Mouse (Mus musculus) lung, adult 18-20 months (tissue): ENCODE measurements around the gene Amotl1.
"Not testable (repeated sequence)": the region's sequence is repeated elsewhere in the genome, so short reads cannot be mapped to it uniquely, and the experiment has no call there.

Experiments used
- DNase-seq, 2 experiments: peaks; one replicate each; pipeline ENCODE4 v3.0.0; 2022; ENCODE audit warnings: mixed read lengths in 2 of 2

Gene Amotl1

GRCm38 (mm10) chr9:14598157-14598556, 46.7 kb downstream of the Amotl1 start:
- DNase-seq, result no peak

GRCm38 (mm10) chr9:14597429-14597828, 47.4 kb downstream of the Amotl1 start:
- no peak for DNase-seq

- DNase-seq, result peak; percentile 40 to 64
Observed at GRCm38 (mm10) chr9:14596858-14597257, 48.0 kb downstream of the Amotl1 start.

DNA sequence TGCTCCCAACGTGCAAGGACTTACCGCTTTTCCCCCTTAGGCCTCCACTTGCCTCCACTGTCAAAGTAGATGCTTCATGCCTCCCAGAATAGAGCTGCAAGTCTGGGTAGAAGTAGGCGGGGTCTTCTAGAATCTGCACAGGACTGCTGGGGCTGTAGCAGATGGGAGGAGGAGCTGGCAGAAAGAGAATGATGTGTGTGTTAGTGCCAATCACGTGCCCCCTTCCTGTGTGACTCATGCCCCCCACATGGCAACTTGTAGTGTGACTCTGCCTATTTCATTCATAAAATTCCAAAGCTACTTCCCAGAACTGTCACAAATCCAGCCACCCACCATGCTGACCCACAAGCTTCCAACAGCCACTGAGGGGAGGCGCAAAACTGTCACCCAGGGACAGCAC, 48.4 kb downstream of the Amotl1 start:
- no peak for DNase-seq

DNA sequence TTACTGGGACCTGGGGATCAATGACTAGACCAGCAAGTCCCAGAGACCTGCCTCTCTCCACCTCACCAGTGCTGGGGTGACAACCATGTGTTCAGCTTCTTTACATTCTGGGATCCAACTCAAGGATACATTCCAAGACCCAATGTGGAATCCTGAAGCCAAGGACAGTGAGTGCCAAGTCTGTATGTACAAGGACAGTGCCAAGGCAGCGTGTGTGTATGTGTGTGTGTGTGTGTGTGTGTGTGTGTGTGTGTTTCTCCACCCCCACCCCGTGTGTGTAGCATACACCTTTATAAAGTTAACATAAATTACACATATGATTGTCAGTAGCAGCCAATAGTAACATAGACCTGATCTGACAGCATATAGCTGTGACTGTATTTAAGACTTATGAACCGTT, 49.0 kb downstream of the Amotl1 start:
- DNase-seq, result no peak

DNA sequence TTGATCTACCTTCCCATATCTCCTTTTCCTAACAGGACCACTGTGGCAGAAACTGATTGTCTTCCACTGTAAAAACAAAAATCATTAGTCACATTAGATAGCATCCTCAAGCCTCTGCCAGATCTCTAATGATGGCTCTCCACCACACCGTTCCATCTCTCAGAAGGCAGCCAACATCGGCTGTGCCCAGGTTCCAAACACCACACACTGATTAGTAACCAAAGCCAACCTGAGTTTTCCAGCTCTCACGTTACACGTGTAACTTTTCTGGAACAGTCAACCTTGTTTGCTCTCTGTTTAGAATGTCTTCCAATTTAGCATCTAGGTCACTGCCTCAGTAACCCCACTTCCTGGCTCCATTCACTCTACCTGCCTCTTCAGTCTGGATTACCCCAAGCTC, 51.0 kb downstream of the Amotl1 start:
- no peak for DNase-seq

DNA sequence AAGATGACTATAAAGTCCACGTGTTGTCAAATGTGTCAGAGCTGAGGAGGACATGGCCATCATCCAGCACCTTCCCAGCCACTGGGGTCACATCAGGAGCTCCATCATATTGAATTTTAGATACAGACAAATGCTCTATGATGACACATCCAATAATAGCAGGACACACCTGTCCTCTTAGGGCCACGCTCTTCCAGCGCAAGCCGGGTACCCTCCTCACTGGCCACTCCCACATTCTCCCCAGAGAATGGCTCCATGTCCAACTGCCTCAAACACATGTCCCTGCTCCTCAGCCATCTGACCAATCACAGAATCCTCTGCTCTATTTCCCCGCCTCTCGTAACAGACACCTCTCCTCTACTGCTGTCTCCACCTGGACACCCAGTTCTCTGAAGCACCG, 54.2 kb downstream of the Amotl1 start:
- DNase-seq, result no peak

- DNase-seq, result no peak
Observed at GRCm38 (mm10) chr9:14588690-14589089, 56.2 kb downstream of the Amotl1 start.

GRCm38 (mm10) chr9:14585702-14586101, 59.2 kb downstream of the Amotl1 start:
- peak in 1 of 2 experiments; percentile 20 for DNase-seq

GRCm38 (mm10) chr9:14578960-14579359, 65.9 kb downstream of the Amotl1 start:
- no peak for DNase-seq

DNA sequence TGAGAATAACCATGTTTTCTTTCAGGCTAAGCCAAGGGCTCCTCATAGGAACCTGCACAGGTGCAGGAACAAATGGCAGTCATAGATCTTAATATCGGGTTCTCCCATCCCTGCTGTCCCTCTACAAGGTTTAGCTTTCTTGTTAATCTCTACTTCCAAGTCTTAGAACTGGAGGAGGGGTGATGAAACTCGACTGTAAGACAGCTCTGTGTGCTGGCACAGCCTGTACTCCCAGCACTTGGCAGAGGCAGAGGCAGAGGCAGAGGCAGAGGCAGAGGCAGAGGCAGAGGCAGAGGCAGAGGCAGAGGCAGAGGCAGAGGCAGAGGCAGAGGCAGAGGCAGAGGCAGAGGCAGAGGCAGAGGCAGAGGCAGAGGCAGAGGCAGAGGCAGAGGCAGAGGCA, 68.5 kb downstream of the Amotl1 start:
- not testable (repeated sequence) for DNase-seq

DNA sequence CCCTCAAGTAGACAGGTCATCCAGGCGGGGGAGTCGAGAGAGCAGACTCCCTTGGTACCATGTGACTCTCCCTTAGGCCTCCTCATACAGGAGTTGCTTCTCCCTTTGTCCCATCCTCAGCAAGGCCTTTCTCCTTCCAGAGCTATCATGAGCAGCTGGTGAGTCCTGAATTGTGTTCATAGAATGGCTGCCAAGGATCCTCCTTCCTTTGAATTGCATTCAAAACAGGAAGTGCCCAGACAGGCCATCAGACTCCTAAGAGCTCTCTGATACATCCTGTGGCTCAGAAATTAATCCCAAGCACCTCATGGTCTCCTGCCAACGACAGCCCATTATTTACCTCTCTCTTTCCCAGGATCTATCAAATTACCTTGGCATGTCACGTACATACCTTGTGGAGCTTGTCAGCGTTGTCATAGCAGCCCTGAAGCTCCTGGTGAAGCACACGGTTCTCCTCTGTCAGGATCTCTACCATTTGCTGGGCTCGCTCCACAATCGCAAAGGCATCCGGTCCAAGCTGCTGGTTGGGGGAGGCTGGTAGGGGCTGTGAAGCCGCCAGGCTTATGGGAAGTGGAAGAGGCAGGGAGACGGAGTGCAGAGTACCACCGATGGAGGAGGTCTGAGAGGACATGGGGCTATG, 70.0 kb downstream of the Amotl1 start:
- peak; percentile 21 to 65 for DNase-seq

DNA sequence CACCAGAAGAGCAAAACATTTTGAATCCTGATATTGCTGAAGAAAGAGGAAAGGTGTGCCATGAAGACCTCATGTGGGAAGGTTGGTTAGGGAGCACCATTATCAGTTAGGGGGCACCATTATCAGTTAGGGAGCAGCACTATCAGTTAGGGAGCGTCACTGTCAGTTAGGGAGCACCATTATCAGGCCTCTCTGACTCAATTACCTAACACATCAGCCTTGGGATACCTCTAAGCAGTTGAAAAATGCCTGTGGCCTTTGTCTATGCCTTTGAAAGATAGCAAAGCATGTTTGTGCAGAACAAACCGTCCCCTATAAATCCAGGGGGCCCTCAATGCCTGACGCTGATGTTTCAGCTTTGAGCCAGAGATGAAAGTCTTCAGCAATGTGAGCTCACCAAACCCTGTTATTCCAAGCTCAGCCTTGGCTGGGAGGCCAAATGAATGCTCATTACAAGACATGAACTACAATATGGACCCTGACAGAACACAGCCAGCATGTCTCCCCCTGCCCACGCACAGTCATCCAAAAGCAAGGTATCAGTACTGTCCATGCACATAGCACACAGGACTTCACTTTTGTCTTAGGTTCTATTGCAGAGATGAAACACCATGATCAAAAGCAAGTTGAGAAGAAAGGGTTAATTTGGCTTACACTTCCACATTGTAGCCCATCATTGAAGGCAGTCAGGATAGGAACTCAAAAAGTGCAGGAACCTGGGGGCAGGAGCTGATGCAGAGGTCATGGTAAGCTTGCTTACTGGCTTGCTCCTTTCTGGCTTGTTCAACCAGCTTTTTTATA, 75.5 kb downstream of the Amotl1 start:
- no peak for DNase-seq

- no peak for DNase-seq
Observed at GRCm38 (mm10) chr9:14568487-14568886, 76.4 kb downstream of the Amotl1 start.

DNA sequence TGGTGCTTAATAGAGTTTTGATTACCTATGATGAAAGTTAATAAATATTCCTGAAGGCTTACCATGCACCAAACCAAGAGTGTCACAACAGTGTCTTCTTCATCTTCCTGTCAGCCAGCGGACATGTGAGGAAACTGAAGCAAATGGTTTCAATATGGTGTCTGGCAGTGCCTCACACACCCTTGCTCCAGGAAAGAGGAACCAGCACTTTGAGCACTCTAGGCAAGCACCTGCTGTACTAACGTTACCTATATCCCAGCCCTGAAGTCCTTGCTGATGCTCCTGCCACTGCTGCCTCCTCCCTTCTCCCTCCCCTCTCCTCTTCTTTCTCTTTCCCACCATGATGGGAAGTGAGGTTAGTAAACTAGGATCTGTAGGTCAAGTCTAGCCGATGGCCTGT, 80.4 kb downstream of the Amotl1 start:
- no peak for DNase-seq

- DNase-seq, result no peak
Observed at GRCm38 (mm10) chr9:14563351-14563750, 81.5 kb downstream of the Amotl1 start.

DNA sequence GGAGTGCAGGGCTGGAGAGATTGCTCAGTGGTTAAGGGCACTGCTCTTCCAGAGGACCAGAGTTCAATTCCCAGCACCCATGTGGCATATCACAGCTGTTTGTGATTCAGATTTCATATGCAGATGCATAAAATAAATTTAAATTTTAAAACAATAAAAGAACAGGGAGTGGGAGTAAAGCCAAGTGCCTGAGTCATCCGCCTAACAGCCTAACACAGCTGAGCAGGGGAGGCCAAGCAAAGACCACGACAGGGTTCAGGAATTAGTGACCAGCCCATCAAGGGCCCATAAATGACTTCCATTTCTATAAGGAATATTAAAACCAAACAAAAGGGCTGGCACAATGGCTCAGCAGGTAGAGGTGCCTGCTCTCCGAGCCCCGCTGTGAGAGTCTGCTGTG, 84.3 kb downstream of the Amotl1 start:
- no peak for DNase-seq

DNA sequence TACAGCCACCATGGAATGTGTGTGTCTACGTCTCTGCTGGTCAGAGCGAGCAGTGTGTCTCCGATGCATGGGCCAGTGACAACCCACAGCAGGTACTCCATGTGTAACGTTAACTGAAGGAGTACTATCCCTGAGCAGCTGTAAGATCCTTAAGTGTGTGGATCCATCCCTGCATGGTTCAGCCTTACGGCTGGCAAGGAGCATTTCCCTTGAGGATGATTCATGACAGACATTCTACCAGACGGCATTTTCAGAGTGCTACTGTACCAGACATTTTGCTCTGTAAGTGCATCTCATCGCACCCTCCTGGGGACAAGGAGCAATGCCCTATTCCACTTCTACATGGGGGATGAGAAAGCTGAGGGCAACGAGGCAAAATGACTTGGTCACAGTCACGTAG, 84.9 kb downstream of the Amotl1 start:
- no peak for DNase-seq

DNA sequence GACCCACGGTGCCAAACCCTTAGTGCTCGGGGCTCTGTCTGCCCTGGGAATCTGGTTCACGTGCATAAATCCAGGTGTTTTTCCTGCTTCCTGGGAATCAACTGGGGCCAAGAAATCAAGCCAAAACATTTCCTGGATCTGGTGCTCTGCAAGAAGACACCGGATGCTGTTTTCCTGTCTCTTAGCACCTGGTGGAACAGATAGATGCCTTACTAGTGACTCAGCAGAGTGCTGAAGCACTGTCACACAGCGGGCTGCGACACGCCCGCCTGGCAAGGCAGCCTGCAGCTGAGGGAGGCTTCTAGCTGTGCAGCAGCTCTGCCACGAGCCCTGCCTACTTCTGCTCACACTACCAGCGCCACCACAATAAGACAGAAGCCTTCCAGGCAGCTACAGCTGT, 85.4 kb downstream of the Amotl1 start:
- peak; percentile 19 to 20 for DNase-seq

DNA sequence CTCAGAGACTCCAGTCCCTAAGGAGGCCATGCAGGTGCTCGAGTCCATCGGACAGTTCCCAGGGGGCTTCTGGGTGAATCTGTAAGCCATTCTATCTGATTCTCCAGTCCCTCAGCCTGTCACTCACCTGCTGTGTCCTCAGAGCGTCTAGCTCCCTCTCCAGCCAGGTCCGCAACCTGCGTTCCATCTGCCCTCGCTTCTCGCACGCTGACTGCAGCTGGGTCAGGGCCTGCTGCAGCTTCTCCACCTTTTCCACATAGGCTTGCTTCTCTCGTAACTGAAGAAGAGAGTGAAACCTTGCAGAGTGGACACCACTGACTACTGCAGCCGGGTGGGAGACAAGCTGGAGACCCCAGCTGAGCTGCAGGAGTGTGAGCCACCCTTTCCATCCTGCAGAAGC, 86.5 kb downstream of the Amotl1 start:
- no peak for DNase-seq

DNA sequence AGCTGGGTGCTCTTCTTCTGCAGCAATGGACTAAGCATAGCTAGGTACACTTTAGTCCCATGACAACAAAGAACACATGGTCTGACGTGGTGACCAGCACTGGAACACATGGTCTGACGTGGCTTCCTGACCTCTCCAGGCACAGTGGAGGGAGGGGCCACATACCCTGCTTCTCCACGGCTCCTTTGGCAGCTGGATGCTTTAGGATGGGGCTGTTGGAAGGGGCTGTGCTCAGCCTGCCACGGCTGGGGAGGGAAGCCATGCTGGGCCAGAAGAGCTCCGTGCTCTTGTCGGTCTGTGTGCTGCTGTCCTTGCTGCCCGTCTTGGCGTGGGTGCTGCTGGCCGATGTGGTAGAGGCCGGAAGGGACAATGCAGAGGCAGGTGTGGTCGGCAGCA, 96.5 kb downstream of the Amotl1 start:
- no peak for DNase-seq

DNA sequence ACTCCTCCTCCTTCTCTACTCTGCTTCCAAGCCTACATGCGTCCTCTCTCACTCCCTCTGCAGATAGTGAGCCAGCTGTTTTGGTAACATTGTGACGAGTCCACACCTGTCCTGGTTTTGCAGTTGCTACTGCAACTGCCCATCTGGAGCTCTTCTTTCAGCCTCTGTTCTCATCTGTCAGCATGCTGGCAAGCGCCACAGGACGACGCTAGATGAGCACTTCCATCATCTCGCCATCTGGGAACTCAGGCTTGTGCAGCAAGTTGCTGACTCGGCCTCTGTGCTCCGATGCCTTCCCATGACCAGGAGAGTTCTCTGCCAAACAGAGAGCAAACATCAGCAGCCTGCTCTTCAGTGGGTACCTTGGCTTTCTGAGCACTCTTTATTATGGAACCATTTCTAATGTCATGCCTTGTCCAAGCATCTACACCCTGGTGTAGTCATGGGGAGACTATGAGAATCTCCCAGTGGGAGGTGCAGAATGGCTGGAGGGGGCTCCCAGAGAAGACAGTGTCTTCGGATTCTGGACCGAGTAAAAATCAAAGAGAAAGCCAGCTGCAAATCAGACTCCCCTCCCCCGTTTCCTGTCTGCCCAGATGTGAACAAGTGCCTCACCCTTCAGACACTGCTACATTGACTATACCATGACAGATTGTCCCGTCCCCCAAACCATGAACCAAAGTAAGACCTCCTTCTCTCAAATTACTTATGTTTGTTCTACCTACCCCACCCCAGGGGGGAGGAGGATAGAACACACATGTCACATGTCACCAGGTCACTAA, 97.1 kb downstream of the Amotl1 start:
- DNase-seq, result no peak

DNA sequence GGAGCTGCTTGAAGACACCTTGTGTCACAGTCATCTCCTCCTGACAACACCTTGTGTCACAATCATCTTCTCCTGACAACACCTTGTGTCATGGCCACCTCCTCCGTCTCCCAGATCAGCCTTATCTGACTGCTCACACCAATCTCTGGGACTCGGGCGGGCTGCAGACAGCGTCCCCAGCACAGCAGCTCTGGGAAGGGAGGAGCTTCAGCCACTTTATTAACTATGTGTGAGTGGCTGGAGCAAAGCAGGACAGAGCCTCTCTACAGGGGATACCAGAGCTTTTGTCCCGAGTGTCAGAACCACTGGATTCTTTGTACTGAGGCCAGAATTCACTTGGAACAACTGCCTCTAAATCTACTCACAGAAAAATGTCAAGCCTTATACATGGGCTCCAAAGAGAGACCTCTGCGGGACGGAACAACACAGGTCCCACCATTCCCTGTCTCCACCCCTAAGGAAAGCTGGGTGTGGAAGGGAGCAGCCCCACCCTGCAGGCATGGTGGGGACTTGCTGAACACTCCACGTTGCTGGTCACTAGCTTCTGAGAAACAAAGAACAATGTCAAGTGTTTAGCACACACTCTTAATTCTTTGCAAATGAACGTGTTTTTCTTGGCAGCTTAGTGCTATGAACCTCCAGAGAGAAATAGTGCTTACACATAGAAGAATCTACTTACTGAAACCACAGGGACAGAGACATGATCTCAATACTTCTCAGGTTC, 100.7 kb downstream of the Amotl1 start:
- peak; percentile 70 to 80 for DNase-seq
